Mouse (Mus musculus) spleen, adult 2 months (tissue): ENCODE measurements around the gene Mroh8.

Experiments
- CTCF ChIP-seq: fragments of 200-500 bp; IDR thresholded peaks from 2 replicates; pipeline ENCODE4 v1.5.1; 2011; ENCODE audit warnings: mild to moderate bottlenecking, inconsistent platforms; ENCODE audit not compliant: insufficient read depth, insufficient read length, insufficient replicate concordance; ENCODE audit errors: extremely low read depth
- POLR2A ChIP-seq: fragments of 200-500 bp; IDR thresholded peaks from 2 replicates; pipeline ENCODE4 v1.6.1; 2011; ENCODE audit warnings: low read depth, low read length, inconsistent platforms

DNA sequence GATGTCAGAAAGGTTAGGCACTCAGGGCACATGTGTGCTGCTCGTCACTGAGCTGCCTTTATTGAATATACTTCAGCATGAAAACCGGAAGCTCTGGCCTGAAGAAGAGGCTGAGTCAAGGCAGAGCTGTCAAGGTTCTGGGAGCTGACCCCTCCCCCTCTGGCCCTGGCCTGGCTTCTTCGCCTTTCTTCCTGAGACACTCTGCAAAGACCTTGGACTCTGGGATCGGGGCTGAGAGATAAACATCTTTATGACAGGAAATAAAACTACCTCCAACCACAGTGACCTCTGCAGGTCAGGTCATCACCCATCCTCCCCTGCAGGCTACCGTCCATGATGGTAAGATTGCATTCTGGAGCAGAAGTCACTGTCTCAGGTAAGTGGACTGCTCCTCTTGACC is 34.3 kb downstream of the Mroh8 start:
- TF ChIP-seq POLR2A (no peak), CTCF (no peak)
